Mouse (Mus musculus) stomach, adult 2 months (tissue): ENCODE measurements around the gene Zfp598. TPM values are rescaled to one million over a fixed set of nuclear protein-coding genes. Genes with fewer than 3 reads are reported as not detected.

Experiments
- polyA plus RNA-seq: library from polyadenylated mRNA; depleted of rRNA; stranded (reverse); fragments of >200 nt; gene quantifications from 2 replicates; pipeline ENCODE4 v1.2.3, GENCODE M21; 2012; rRNA removed

Gene Zfp598
- polyA plus RNA-seq: 38.5 and 39.1 TPM in 2 replicates

DNA sequence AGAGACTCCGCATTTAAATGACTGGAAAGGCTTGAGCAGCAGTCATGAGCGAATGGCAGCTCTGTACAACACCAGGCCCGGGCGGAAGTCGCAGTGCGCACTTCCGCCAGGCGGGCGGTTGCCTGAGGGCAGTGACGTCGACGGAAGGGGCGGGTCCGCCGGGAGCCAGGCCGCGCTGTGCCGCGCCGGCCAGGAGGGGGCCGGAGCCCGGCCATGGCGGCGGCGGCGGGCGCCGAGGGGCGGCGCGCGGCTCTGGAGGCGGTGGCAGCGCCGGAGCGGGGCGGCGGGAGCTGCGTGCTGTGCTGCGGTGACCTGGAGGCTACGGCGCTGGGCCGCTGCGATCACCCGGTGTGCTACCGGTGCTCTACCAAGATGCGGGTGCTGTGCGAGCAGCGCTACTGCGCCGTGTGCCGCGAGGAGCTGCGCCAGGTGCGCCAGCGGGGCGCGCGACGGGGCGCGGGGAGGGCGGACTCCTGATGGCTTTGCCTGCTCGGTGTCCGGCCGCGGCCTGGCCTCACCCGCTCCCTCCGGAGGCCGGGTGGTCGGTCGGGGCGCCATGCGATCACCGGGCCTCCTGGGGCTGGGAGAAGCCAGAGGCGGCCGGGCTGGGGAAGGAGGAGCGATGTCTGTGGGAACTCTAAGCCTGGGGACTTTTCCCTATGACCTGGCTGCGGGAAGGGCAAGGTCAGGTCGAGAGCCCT is at the start of gene Zfp598:
Zfp598 (plus strand) TSS at position 143 of the 701 bp plus-strand sequence.

DNA sequence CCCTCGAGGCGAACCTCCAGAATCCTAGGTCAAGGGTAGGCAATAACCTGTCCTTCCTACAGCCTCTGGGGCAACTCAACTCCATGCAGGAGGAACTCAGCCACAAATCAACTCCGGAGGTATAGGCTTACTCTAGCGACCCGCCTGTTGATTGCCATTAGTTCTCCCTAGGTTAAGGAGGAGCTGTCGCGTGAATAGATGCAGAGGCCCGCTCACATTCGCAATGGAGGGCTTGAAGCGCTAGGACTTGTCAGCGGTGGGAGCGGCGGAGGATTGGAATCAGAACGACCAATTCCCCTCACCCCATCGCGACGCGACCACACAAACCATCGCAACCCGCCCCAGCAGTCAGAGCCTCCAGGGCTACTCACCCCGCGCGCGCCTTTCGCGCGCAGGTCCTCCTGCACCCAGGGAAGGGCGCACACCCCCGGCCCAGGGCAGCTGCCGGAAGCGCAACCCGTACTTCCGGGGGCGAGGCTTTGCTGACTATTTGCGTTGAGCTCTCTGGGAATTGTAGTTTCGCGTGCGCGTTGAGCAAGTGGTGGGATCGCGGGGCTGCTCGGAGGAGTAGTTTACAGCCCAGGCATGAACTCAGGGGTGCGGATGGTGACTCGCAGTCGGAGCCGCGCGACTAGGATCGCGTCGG is 37.2 kb upstream of the Zfp598 start, which contains the start of the genes Tsc2 and Nthl1:
Tsc2 (minus strand) TSS at position 464 of the 646 bp plus-strand sequence.
Nthl1 (plus strand) TSS at position 514 of the 646 bp plus-strand sequence.

GRCm38 (mm10) chr17:24650070-24650616 is 19.3 kb upstream of the Zfp598 start, which contains the start of gene Slc9a3r2:
TSS of gene Slc9a3r2 (minus strand) at chr17:24650327.

GRCm38 (mm10) chr17:24658017-24658758 is 11.3 kb upstream of the Zfp598 start, which contains the start of gene Npw:
TSS of gene Npw (minus strand) at chr17:24658457.

GRCm38 (mm10) chr17:24689251-24690081 is 20.0 kb downstream of the Zfp598 start, which contains the start of gene Syngr3:
TSS of gene Syngr3 (minus strand) at chr17:24689955.

DNA sequence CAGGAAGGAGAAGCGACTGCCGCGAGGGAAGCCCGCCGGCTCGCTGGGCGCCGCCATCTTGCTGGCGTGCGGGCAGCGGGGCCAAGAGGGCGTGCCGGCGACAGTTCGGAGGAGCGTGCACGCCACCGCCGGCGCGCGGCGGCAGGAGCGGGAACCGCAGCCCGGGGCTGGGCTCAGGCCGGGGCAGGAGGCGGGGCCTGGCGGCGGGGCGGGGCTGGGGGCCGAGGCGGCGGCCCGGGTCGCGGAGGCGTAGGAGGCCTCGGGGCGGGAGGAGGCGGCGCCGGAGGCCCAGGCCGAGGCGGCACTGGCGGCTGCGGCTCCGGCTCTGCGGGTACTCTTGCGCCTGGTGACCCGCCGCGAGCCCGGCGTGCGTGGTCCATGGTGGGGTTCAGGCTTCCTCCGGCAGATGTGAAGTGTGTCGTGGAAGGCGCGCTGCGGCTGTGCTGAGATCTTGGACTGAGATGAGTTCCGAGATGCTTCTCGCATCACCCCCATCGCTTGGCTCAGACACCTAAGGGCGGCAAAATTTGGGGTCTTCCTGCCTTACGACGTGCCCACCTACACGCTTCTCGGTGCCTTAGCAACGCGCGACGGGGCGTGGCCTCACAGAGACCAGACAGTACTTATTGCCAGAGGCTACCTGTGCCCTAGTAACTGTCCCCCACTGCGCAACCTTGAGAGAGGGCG is 26.7 kb downstream of the Zfp598 start, which contains the start of the genes Gfer and Noxo1:
Gfer (minus strand) TSS at position 146 of the 687 bp plus-strand sequence.
Noxo1 (plus strand) TSS at position 224 of the 687 bp plus-strand sequence.

DNA sequence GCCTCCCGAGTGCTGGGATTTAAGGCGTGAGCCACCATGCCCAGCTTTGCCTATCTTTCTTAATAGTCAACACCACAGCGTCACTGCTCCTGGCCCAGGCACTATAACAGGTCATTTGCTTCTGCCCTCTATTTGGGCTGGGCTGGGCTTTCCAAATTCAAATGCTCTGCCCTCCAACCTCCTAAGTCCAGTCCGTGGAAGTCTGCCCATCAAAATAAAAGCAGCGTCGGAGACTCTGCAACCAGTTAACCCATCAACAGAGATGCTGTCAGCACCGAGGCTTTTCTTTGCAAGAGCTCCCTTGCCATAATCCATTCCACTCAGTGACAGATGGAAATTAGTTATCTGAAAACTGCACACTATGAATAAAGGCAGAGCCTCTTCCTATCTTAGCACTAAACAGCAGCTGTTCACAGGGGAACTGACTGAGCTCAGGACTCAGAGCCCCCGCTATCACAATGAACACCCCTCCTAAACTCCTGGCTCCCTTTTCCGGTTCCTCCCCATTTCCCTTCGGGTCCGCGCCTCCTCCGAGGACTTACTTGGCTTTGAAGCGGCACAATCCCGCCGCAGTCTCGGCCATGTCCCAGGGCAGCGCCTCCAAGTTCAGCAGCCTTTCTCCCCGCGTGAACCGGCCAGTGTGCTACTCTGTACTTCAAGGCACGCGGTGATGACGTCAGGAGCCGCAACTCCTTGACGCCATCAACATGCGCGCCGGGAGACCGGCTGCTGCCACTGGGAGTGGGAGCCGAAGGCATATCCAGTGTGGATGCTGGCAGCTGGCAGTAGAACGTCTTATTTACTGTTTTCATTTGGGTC is 37.7 kb downstream of the Zfp598 start, which contains the start of gene Tbl3:
Tbl3 (minus strand) TSS at position 679 of the 819 bp plus-strand sequence.

DNA sequence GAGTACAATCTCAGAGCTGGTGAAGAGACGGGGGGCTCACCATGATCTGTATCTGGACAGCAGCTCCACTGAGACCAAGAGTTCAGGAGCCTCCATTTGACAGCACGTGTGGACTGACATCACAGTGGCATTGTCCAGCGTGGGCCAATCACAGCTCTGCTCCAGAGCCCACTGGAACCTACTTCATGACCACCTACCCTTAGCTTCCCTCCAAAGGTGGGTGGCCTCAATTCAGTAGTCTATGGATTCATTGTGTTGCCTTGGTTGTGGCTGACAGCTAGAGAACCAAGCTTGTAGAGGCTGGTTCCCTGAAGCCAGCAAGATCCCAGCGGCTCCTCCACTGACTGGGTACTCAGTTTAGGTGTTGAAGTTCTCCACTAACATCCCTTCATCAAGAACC is 48.5 kb downstream of the Zfp598 start, which contains the start of the genes Rnf151 and Rps2:
Rnf151 (minus strand) TSS at position 121 of the 400 bp plus-strand sequence.
Rps2 (plus strand) TSS at position 174 of the 400 bp plus-strand sequence.

GRCm38 (mm10) chr17:24724184-24724583 is 54.7 kb downstream of the Zfp598 start, which contains the start of gene Ndufb10:
TSS of gene Ndufb10 (minus strand) at chr17:24724478.

GRCm38 (mm10) chr17:24727618-24728017 is 58.1 kb downstream of the Zfp598 start, which contains the start of gene Rpl3l:
TSS of gene Rpl3l (plus strand) at chr17:24727820.

Other genes with a start within 250 kb of the Zfp598 start
- 36.9 and 55.2 TPM in 2 replicates for gene Eci1, start 243.0 kb upstream of the Zfp598 start, polyA plus RNA-seq
- 14.8 and 19.5 TPM in 2 replicates for gene Dnase1l2, start 226.6 kb upstream of the Zfp598 start, polyA plus RNA-seq
- 36.0 and 36.4 TPM in 2 replicates for gene E4f1, start 199.4 kb upstream of the Zfp598 start, polyA plus RNA-seq
- gene Pgp, start 199.3 kb upstream of the Zfp598 start, polyA plus RNA-seq: 31.9 and 71.4 TPM in 2 replicates
- 0.89 and 2.0 TPM in 2 replicates for gene Bricd5, start 195.8 kb upstream of the Zfp598 start, polyA plus RNA-seq
- 17.7 and 18.0 TPM in 2 replicates for gene Mlst8, start 190.6 kb upstream of the Zfp598 start, polyA plus RNA-seq
- 0.31 and 0.43 TPM in 2 replicates for gene Caskin1, start 181.1 kb upstream of the Zfp598 start, polyA plus RNA-seq
- 69.9 and 81.7 TPM in 2 replicates for gene Traf7, start 141.7 kb upstream of the Zfp598 start, polyA plus RNA-seq
- 0.52 and 0.64 TPM in 2 replicates for gene Rab26, start 135.5 kb upstream of the Zfp598 start, polyA plus RNA-seq
- 28.7 and 31.6 TPM in 2 replicates for gene Pkd1, start 119.9 kb upstream of the Zfp598 start, polyA plus RNA-seq
- 76.4 and 92.7 TPM in 2 replicates for gene Tsc2, start 37.1 kb upstream of the Zfp598 start, polyA plus RNA-seq
- gene Nthl1, start 37.0 kb upstream of the Zfp598 start, polyA plus RNA-seq: 4.2 and 7.1 TPM in 2 replicates
- gene Slc9a3r2, start 19.4 kb upstream of the Zfp598 start, polyA plus RNA-seq: 79.0 and 91.9 TPM in 2 replicates
- 82.5 and 162 TPM in 2 replicates for gene Npw, start 11.2 kb upstream of the Zfp598 start, polyA plus RNA-seq
- gene Syngr3, start 20.3 kb downstream of the Zfp598 start, polyA plus RNA-seq: 1.4 and 1.7 TPM in 2 replicates
- gene Gfer, start 26.5 kb downstream of the Zfp598 start, polyA plus RNA-seq: 7.2 and 30.2 TPM in 2 replicates
- 11.3 and 12.3 TPM in 2 replicates for gene Noxo1, start 26.5 kb downstream of the Zfp598 start, polyA plus RNA-seq
- gene Tbl3, start 38.0 kb downstream of the Zfp598 start, polyA plus RNA-seq: 25.5 and 30.0 TPM in 2 replicates
- gene Rnf151, start 48.4 kb downstream of the Zfp598 start, polyA plus RNA-seq: 0.13 and 0.33 TPM in 2 replicates
- 1,596 and 3,241 TPM in 2 replicates for gene Rps2, start 48.4 kb downstream of the Zfp598 start, polyA plus RNA-seq
- gene Ndufb10, start 54.8 kb downstream of the Zfp598 start, polyA plus RNA-seq: 158 and 263 TPM in 2 replicates
- gene Rpl3l, start 58.1 kb downstream of the Zfp598 start, polyA plus RNA-seq: 2.5 and 3.6 TPM in 2 replicates
- gene Msrb1, start 67.0 kb downstream of the Zfp598 start, polyA plus RNA-seq: 78.4 and 78.5 TPM in 2 replicates
- 3.0 and 3.9 TPM in 2 replicates for gene Hs3st6, start 83.3 kb downstream of the Zfp598 start, polyA plus RNA-seq
- gene Meiob, start 134.6 kb downstream of the Zfp598 start, polyA plus RNA-seq: not detected in 2 replicates
- gene Hagh, start 170.5 kb downstream of the Zfp598 start, polyA plus RNA-seq: 37.2 and 61.0 TPM in 2 replicates
- gene Fahd1, start 180.7 kb downstream of the Zfp598 start, polyA plus RNA-seq: 5.4 and 6.5 TPM in 2 replicates
- gene Igfals, start 196.3 kb downstream of the Zfp598 start, polyA plus RNA-seq: 2.3 and 5.1 TPM in 2 replicates
- 17.6 and 19.5 TPM in 2 replicates for gene Nubp2, start 216.7 kb downstream of the Zfp598 start, polyA plus RNA-seq
- gene Spsb3, start 217.0 kb downstream of the Zfp598 start, polyA plus RNA-seq: 55.4 and 87.4 TPM in 2 replicates
- gene Eme2, start 225.4 kb downstream of the Zfp598 start, polyA plus RNA-seq: 12.9 and 16.6 TPM in 2 replicates
- gene Mrps34, start 225.4 kb downstream of the Zfp598 start, polyA plus RNA-seq: 92.5 and 285 TPM in 2 replicates
- gene Nme3, start 226.8 kb downstream of the Zfp598 start, polyA plus RNA-seq: 25.7 and 28.0 TPM in 2 replicates